Mouse (Mus musculus): ENCODE measurements around the gene 4931406C07Rik. TPM values are rescaled to one million over a fixed set of nuclear protein-coding genes. Genes with fewer than 3 reads are reported as not detected.

The 4931406C07Rik gene
- polyA plus RNA-seq, 1 experiment = 7.3 TPM

DNA sequence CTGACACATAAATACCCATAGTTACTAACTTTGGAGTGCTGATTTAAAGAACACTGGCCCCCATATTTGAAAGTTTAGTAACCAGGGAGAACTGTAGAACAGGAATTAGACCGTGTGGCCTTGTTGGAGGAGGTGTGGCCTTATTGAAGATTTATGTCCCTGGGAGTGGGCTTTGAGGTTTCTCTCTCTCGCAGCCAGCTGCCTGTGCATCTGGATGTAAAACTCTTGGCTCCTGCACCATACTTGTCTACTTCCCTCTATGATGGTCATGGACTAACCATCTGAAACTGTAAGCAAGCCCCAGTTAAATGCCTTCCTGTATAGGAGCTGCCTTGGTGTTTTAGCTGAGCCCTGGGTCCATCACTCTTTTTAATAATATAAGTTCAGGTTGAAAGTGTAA is 7.8 kb downstream of the 4931406C07Rik start:
- Histone ChIP-seq H3K79me3 (ENCODE audit: low read depth) (no peaks in the 10 kb centered on the region), H3K36me3 (ENCODE audit: control insufficient read depth, insufficient read depth) (no peaks in the 10 kb centered on the region), H3K79me2 (ENCODE audit: control insufficient read depth, insufficient read depth) (no peaks in the 10 kb centered on the region), H3K27me3 (ENCODE audit: control insufficient read depth, insufficient read depth, insufficient read length) (no peaks in the 10 kb centered on the region), H3K4me3 (ENCODE audit: insufficient read depth, poor library complexity, severe bottlenecking) (no peak overlapping the region), H3ac (ENCODE audit: control insufficient read depth, insufficient read length, low read depth) (no peak overlapping the region)
- TF ChIP-seq FOSL1 (IDR thresholded peaks at IDR 0.05; ENCODE audit: insufficient read depth, low read length, poor library complexity, severe bottlenecking) = no peak
- TF ChIP-seq MYOD1 (IDR thresholded peaks at IDR 0.05; ENCODE audit: control insufficient read depth, insufficient read length, low read depth) = no peak
- TF ChIP-seq MYOG (IDR thresholded peaks at IDR 0.05; ENCODE audit: control insufficient read depth, extremely low read depth, insufficient read length) = no peak
- TF ChIP-seq CTCF (IDR thresholded peaks at IDR 0.05; ENCODE audit: control insufficient read depth, insufficient read depth, insufficient read length) = no peak
- no peak for TF ChIP-seq CEBPB (IDR thresholded peaks at IDR 0.05; ENCODE audit: low read depth)
- TF ChIP-seq USF1 (IDR thresholded peaks at IDR 0.05; ENCODE audit: low read depth) = no peak
- no peak for TF ChIP-seq MAX (IDR thresholded peaks at IDR 0.05)

- H3K79me2 ChIP-seq (ENCODE audit: control insufficient read depth, insufficient read depth) = no peaks in the 10 kb centered on the region
- no peaks in the 10 kb centered on the region for H3K36me3 ChIP-seq (ENCODE audit: control insufficient read depth, insufficient read depth)
- no peak overlapping the region for H3ac ChIP-seq (ENCODE audit: control insufficient read depth, insufficient read length, low read depth)
- H3K79me3 ChIP-seq (ENCODE audit: low read depth) = no peaks in the 10 kb centered on the region
- H3K4me3 ChIP-seq (ENCODE audit: insufficient read depth, poor library complexity, severe bottlenecking) = no peak overlapping the region
- no peaks in the 10 kb centered on the region for H3K27me3 ChIP-seq (ENCODE audit: control insufficient read depth, insufficient read depth, insufficient read length)
- TF ChIP-seq MAX (IDR thresholded peaks at IDR 0.05) = no peak
- TF ChIP-seq FOSL1 (IDR thresholded peaks at IDR 0.05; ENCODE audit: insufficient read depth, low read length, poor library complexity, severe bottlenecking) = no peak
- no peak for TF ChIP-seq MYOG (IDR thresholded peaks at IDR 0.05; ENCODE audit: control insufficient read depth, extremely low read depth, insufficient read length)
- TF ChIP-seq CEBPB (IDR thresholded peaks at IDR 0.05; ENCODE audit: low read depth) = no peak
- TF ChIP-seq USF1 (IDR thresholded peaks at IDR 0.05; ENCODE audit: low read depth) = no peak
- no peak for TF ChIP-seq MYOD1 (IDR thresholded peaks at IDR 0.05; ENCODE audit: control insufficient read depth, insufficient read length, low read depth)
- no peak for TF ChIP-seq CTCF (IDR thresholded peaks at IDR 0.05; ENCODE audit: control insufficient read depth, insufficient read depth, insufficient read length)
These were observed 9.1 kb downstream of the 4931406C07Rik start for GRCm38 (mm10) chr9:15297112-15297511.

GRCm38 (mm10) chr9:15289251-15289650 is 17.0 kb downstream of the 4931406C07Rik start:
- Histone ChIP-seq H3K27me3 (ENCODE audit: control insufficient read depth, insufficient read depth, insufficient read length) (no peaks in the 10 kb centered on the region), H3K4me3 (ENCODE audit: insufficient read depth, poor library complexity, severe bottlenecking) (no peak overlapping the region), H3ac (ENCODE audit: control insufficient read depth, insufficient read length, low read depth) (no peak overlapping the region), H3K79me3 (ENCODE audit: low read depth) (no peaks in the 10 kb centered on the region), H3K36me3 (ENCODE audit: control insufficient read depth, insufficient read depth) (no peaks in the 10 kb centered on the region), H3K79me2 (ENCODE audit: control insufficient read depth, insufficient read depth) (no peaks in the 10 kb centered on the region)
- no peak for TF ChIP-seq FOSL1 (IDR thresholded peaks at IDR 0.05; ENCODE audit: insufficient read depth, low read length, poor library complexity, severe bottlenecking)
- TF ChIP-seq CEBPB (IDR thresholded peaks at IDR 0.05; ENCODE audit: low read depth) = no peak
- TF ChIP-seq USF1 (IDR thresholded peaks at IDR 0.05; ENCODE audit: low read depth) = no peak
- no peak for TF ChIP-seq MAX (IDR thresholded peaks at IDR 0.05)
- no peak for TF ChIP-seq MYOG (IDR thresholded peaks at IDR 0.05; ENCODE audit: control insufficient read depth, extremely low read depth, insufficient read length)
- no peak for TF ChIP-seq MYOD1 (IDR thresholded peaks at IDR 0.05; ENCODE audit: control insufficient read depth, insufficient read length, low read depth)
- TF ChIP-seq CTCF (IDR thresholded peaks at IDR 0.05; ENCODE audit: control insufficient read depth, insufficient read depth, insufficient read length) = no peak

DNA sequence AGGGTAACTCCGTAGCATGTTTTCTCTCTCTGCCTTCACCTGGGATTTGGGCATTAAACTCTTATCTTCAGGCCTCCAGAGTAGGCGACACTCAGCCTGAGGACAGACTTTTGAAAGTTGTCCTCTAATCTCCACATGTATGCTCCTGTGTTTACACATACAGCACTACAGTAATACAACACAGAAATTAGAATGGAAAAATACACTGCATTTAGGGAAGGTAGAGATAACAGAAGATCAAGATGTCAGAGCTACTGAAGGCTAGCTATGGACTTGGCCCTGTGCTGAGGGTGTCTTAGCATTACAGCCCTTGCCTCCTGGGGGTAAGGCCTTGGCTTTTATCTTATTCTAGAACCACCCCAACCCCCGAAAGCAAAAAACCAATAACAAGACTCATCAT is 17.8 kb downstream of the 4931406C07Rik start:
- no peak overlapping the region for H3ac ChIP-seq (ENCODE audit: control insufficient read depth, insufficient read length, low read depth)
- no peaks in the 10 kb centered on the region for H3K79me2 ChIP-seq (ENCODE audit: control insufficient read depth, insufficient read depth)
- no peaks in the 10 kb centered on the region for H3K79me3 ChIP-seq (ENCODE audit: low read depth)
- no peak for TF ChIP-seq FOSL1 (IDR thresholded peaks at IDR 0.05; ENCODE audit: insufficient read depth, low read length, poor library complexity, severe bottlenecking)
- no peak for TF ChIP-seq MAX (IDR thresholded peaks at IDR 0.05)
- no peak for TF ChIP-seq MYOD1 (IDR thresholded peaks at IDR 0.05; ENCODE audit: control insufficient read depth, insufficient read length, low read depth)
- TF ChIP-seq CTCF (IDR thresholded peaks at IDR 0.05; ENCODE audit: control insufficient read depth, insufficient read depth, insufficient read length) = no peak
- no peak for TF ChIP-seq CEBPB (IDR thresholded peaks at IDR 0.05; ENCODE audit: low read depth)
- no peak for TF ChIP-seq USF1 (IDR thresholded peaks at IDR 0.05; ENCODE audit: low read depth)
- no peak for TF ChIP-seq MYOG (IDR thresholded peaks at IDR 0.05; ENCODE audit: control insufficient read depth, extremely low read depth, insufficient read length)
- H3K36me3 ChIP-seq (ENCODE audit: control insufficient read depth, insufficient read depth) = no peaks in the 10 kb centered on the region
- no peak overlapping the region for H3K4me3 ChIP-seq (ENCODE audit: insufficient read depth, poor library complexity, severe bottlenecking)
- no peaks in the 10 kb centered on the region for H3K27me3 ChIP-seq (ENCODE audit: control insufficient read depth, insufficient read depth, insufficient read length)

GRCm38 (mm10) chr9:15287846-15288245 is 18.4 kb downstream of the 4931406C07Rik start:
- Histone ChIP-seq H3K27me3 (ENCODE audit: control insufficient read depth, insufficient read depth, insufficient read length) (no peaks in the 10 kb centered on the region), H3K79me2 (ENCODE audit: control insufficient read depth, insufficient read depth) (no peaks in the 10 kb centered on the region), H3K79me3 (ENCODE audit: low read depth) (no peaks in the 10 kb centered on the region), H3K36me3 (ENCODE audit: control insufficient read depth, insufficient read depth) (no peaks in the 10 kb centered on the region), H3ac (ENCODE audit: control insufficient read depth, insufficient read length, low read depth) (no peak overlapping the region), H3K4me3 (ENCODE audit: insufficient read depth, poor library complexity, severe bottlenecking) (no peak overlapping the region)
- TF ChIP-seq MAX (IDR thresholded peaks at IDR 0.05) (no peak), MYOG (IDR thresholded peaks at IDR 0.05; ENCODE audit: control insufficient read depth, extremely low read depth, insufficient read length) (no peak), CEBPB (IDR thresholded peaks at IDR 0.05; ENCODE audit: low read depth) (no peak), CTCF (IDR thresholded peaks at IDR 0.05; ENCODE audit: control insufficient read depth, insufficient read depth, insufficient read length) (no peak), FOSL1 (IDR thresholded peaks at IDR 0.05; ENCODE audit: insufficient read depth, low read length, poor library complexity, severe bottlenecking) (no peak), USF1 (IDR thresholded peaks at IDR 0.05; ENCODE audit: low read depth) (no peak), MYOD1 (IDR thresholded peaks at IDR 0.05; ENCODE audit: control insufficient read depth, insufficient read length, low read depth) (no peak)

DNA sequence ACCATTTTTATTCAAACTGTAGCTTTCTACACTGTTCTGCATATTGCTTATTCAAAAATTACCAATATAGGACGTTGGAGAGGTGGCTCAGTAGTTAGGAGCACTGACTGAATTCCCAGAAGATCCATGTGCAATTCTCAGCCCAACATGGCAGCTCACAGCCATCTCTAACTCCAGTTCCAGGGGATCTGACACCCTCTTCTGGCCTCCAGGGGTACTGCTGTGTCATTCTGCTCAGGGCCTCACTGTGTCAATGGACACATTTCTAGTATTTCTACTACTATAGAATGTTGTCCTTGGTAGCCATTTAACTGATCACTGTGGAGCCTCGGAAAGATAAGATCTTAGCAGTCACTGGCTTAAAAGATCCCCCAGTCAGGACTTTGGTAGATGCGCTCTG is 20.8 kb downstream of the 4931406C07Rik start:
- Histone ChIP-seq H3K4me3 (ENCODE audit: insufficient read depth, poor library complexity, severe bottlenecking) (no peak overlapping the region), H3K79me2 (ENCODE audit: control insufficient read depth, insufficient read depth) (no peaks in the 10 kb centered on the region), H3ac (ENCODE audit: control insufficient read depth, insufficient read length, low read depth) (no peak overlapping the region), H3K27me3 (ENCODE audit: control insufficient read depth, insufficient read depth, insufficient read length) (no peaks in the 10 kb centered on the region), H3K36me3 (ENCODE audit: control insufficient read depth, insufficient read depth) (no peaks in the 10 kb centered on the region), H3K79me3 (ENCODE audit: low read depth) (no peaks in the 10 kb centered on the region)
- TF ChIP-seq CTCF (IDR thresholded peaks at IDR 0.05; ENCODE audit: control insufficient read depth, insufficient read depth, insufficient read length) = no peak
- no peak for TF ChIP-seq MAX (IDR thresholded peaks at IDR 0.05)
- TF ChIP-seq CEBPB (IDR thresholded peaks at IDR 0.05; ENCODE audit: low read depth) = no peak
- no peak for TF ChIP-seq USF1 (IDR thresholded peaks at IDR 0.05; ENCODE audit: low read depth)
- TF ChIP-seq FOSL1 (IDR thresholded peaks at IDR 0.05; ENCODE audit: insufficient read depth, low read length, poor library complexity, severe bottlenecking) = no peak
- no peak for TF ChIP-seq MYOG (IDR thresholded peaks at IDR 0.05; ENCODE audit: control insufficient read depth, extremely low read depth, insufficient read length)
- no peak for TF ChIP-seq MYOD1 (IDR thresholded peaks at IDR 0.05; ENCODE audit: control insufficient read depth, insufficient read length, low read depth)

Measured in C2C12 (cell line).